Mouse (Mus musculus) spleen, postnatal 36 days (tissue): Measurements from ENCODE around the gene Tox4.
"Not testable (repeated sequence)": the region's sequence is repeated elsewhere in the genome, so short reads cannot be mapped to it uniquely, and the experiment has no call there.

Experiments
- DNase-seq, 2 experiments: peaks; one replicate each; pipeline ENCODE4 v3.0.0; 2022; ENCODE audit warnings: low spot score in 2 of 2, mixed read lengths in 1 of 2

The Tox4 gene

DNA sequence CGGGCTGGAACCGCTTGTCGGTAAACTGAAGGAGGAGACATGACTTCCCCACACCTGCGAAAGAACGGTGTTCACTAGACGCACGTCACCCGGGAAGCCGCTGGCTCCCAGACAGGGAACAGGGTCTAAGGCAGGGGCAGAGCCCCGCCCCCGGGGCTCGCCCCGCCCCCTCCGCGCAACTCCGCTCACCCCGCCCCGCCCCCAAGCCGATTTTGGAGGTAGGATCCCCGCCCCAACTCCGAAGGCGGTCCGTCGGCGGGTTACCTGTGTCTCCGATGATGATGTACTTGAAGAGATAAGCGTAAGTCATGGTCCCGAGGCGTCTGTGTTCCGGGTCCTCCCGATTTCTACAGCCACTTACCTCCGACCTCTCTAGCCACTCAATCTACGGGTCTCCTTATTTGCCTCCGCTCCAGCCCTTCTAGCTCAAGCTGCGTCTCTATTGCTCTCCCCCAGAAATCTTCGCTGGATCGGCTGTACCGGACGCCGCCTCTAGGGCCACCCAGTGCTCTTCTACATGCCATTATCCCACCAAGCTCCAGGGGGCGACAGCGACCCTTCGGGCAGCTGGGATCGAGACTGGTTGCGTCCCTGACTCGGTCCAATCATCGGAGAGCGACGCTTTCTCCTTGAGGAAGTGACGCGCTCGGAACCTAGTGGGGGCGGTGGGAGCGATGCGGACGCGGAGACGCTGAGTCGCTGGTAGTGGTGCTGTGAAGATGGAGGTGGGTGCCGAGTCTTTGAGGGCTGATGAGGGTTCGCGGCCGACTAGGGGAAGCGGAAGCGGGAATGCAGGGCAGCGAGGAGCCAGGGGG, at the start of gene Tox4, which contains the start of gene Rab2b:
Gene Tox4 (plus strand): TSS at position 215 of the 815 bp plus-strand sequence.
Gene Rab2b (minus strand): TSS at position 614 of the 815 bp plus-strand sequence.
- peak; percentile 98 for DNase-seq

DNA sequence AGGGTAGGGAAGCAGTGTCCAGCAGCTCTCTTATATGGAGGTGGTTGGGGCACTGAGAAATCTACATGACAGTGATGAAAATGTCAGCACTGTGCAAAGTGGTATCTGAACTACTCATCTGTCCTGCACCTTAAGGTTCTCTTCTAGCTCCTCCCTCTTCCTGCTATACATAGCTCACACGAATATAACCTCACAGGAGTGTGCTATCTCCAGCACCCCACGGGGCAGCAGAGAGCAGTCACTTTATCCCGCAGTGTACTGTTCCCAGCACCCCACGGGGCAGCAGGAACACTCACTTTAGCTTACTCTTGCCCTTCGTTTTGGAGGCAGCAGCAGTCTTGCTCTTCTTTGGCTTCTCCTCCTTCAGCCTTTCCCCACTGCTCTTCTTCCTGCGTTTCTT, 46.7 kb upstream of the Tox4 start:
- DNase-seq, result no peak

DNA sequence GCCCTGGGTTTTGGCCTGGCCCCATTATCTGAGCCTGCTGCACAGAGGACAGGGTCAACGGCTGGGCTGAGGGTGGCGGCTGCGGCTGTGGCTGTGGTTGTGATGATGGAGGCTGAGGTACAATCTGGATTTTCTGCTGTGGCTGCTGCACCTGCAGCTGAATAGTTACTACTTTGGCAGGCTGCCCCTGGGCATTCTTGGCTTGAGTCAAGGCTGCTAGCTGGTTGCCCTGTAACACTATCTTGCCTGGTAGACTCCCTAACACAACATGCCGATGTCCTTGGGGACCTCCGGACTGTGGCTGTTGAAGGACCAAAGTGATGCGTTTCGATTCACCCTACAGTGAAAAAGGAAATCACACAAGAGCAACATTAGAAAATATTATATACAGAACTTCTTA, 43.8 kb upstream of the Tox4 start:
- DNase-seq, result no peak

DNA sequence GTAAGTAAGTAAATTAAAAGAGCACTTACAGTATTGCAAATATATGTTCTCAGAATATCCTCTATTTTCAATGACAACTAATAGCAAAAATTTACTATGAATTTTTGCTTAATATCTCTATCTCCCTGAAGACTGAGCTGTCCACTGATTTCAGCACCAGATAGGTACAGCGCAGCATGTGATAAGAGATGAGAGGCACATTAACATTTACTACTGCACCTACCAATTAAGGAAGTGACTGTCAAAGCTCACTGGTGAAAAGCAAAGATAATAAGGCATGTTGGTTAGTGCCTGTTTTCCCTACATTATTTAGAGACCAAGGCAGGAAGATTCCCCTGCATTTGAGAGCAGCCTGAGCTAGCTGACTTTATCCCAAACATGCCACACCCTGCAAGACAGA, 42.7 kb upstream of the Tox4 start:
- DNase-seq, result no peak

GRCm38 (mm10) chr14:52244041-52244689, 34.8 kb upstream of the Tox4 start:
- peak; percentile 99 to 100 for DNase-seq

GRCm38 (mm10) chr14:52244690-52245042, 34.3 kb upstream of the Tox4 start:
- DNase-seq, result no peak

DNA sequence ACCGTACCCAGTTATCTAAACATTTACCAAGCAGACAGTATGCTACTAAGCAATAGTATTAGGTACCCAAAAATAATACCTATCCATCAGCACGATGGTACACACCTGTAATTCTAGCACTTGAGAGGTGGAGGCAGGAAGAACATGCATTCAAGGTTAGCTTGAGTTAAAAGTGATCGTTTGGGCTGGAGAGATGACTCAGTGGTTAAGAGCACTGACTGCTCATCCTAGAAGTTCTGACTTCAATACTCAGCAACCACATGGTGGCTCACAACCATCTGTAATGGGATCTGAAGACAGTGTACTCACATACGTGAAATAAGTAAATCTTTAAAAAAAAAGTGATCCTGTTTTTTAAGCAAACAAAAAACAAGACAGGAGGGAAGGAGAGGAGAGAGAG, 32.8 kb upstream of the Tox4 start:
- no peak for DNase-seq

DNA sequence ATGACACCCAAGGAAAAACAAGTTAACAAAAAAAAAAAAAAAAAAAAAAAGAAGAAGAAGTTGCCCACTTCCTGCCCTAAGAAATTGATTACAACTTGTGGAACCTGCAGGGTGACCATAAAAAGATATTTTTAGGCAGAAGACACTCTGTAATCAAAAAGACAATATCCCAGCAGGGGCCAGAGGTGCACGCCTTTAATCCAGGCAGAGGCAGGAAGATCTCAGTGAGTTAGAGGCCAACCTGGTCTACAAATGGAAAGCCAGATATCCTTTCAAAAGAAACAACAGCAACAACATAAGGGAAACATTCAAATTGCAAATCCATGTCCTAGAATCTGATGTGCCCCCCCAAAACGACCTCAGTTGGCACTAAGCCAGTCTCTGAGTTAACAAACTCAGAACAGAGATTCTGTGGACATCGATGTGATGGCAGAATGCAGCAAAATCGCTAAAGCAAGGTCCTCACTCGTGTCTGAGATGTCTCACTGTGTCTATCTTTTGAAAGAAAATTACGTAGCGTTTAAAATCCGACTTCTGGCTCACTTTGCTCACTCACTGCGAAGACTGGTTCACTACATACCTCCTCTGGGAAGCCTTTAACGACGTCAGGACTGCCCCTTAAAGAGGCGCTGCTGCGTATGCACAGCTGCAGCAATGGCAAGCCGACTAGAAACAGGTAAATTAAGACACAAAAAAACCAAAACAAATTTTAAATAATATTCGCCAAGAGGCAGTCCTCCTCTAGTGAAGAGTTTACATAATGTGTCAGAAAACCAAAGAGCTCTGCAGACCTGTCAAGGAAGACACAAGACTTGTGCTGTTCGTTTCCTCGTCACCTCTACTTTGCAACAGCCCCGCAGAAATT, 22.4 kb upstream of the Tox4 start:
- DNase-seq, result peak; percentile 3 to 13

DNA sequence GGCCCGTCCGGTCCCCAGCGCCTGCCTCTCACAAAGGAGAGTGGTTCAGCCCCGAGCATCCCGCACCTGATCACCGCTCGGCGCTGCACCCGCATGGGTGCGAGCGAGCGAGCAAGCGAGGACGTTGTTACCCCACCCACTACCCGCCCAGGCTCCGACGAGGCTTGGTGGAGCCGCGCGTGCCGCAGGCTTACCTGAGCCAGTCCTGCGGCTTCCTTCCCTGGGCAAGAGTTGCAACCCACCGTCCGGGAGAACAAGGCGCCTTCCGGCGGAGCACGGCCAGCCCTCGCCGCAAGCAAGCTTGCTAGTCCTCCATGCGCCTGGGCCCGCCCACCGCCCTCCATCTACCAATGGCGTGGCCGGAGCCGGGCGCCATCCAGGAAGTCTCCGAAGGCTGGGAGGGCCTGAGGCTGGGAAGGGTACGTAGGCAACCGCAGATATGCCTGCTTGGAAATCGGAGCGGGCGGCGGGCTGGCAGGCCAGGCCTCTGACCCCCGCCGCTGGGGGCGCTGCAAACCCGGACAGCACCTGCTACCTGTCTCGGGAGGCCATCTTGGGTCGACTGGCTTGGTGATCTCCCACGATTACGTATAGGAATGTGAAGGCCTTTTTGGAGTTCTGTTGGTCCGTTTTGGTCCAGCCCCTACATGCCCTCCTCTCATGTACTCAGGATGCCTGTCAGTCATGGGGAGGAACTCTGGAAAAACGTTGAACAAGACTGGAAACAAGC, 21.3 kb upstream of the Tox4 start, which contains the start of gene Chd8:
Gene Chd8 (minus strand): TSS at position 297 of the 730 bp plus-strand sequence.
- DNase-seq, result peak; percentile 99

DNA sequence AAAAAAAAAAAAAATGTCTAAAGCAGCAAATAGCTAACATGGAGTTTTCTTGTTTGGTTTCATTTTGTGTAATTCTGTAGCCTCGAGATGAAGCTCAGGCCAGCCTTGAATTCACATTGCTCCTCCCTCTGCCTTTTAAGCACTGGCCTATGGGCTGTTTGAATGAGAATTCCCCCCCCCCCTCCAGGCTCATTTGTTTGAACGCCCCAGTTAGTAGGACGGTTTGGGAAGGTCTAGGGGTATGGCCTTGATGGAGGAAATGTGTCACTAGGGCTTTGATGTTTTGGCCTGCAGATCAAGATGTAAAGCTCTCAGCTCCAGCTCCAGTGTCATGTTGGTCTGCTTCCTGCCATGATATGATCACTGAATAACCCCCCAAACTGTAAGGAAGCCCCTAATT, 6.2 kb upstream of the Tox4 start:
- no peak for DNase-seq

DNA sequence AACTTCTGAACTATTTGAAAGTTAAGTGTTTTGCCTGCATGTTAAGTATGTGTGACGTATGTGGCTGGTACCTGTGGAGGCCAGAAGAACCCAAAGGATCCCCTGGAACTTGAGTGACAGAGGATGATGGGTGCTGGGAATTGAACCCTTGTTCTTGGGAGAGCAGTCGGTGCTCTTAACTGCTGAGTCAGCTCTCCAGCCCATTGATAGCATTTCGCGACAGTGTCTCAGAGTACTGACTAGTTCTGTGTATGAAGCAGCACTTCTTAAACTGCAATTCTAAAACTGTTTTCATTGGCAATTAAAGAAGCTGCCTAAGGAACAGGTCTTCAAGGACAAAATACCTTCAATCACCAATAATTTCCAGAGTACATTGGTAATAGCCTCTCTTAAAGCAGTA, 1.7 kb upstream of the Tox4 start:
- DNase-seq, result no peak

GRCm38 (mm10) chr14:52279747-52280120, 788 bp downstream of the Tox4 start:
- DNase-seq, result no peak

GRCm38 (mm10) chr14:52283629-52284028, 4.7 kb downstream of the Tox4 start:
- no peak for DNase-seq

GRCm38 (mm10) chr14:52284191-52284590, 5.2 kb downstream of the Tox4 start:
- no peak for DNase-seq

DNA sequence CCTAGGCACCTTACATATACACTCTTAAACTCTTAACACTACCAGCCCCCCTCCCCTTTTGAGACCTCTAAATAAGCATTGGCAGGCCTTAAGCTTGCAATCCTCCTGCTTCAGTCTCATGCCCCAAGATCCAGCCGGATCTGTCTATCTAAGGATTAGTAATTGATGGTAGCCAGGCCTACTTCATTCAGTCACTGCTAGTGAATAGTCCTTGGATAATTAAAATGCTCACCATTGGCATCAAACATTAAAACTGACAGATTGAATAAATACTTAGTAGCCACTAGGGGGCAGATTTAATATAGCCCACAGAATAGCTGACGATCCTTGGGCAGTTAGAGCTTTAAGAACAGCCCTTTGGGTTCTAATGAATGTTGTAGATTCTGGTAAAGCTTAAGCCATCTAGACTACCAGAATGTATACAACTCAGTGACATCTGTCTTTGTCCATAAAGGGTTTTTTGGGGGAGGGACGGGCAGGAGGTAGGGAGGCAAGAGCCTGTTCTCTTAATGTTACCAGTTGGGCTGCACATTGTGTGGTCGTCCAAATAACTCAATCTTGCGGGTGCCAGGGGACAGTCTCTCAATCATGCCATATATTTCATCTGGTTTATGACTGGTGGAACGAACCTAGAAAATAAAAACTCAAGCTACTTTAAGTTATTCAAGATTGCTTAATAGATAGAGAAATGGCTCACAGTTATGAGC, 16.8 kb downstream of the Tox4 start:
- DNase-seq, result no peak

DNA sequence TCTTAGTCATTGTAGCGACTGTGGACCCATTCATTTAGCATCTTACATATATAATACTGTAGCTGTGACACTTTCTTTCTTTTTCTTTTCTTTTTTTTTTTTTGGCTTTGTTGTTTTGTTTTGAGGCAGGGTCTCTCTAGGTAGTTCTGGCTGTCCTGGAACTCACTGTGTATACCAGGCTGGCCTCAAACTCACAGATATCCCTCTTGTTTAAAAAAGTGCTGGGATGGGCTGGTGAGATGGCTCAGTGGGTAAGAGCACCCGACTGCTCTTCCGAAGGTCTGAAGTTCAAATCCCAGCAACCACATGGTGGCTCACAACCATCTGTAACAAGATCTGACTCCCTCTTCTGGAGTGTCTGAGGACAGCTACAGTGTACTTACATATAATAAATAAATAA, 24.6 kb downstream of the Tox4 start:
- not testable (repeated sequence) for DNase-seq

DNA sequence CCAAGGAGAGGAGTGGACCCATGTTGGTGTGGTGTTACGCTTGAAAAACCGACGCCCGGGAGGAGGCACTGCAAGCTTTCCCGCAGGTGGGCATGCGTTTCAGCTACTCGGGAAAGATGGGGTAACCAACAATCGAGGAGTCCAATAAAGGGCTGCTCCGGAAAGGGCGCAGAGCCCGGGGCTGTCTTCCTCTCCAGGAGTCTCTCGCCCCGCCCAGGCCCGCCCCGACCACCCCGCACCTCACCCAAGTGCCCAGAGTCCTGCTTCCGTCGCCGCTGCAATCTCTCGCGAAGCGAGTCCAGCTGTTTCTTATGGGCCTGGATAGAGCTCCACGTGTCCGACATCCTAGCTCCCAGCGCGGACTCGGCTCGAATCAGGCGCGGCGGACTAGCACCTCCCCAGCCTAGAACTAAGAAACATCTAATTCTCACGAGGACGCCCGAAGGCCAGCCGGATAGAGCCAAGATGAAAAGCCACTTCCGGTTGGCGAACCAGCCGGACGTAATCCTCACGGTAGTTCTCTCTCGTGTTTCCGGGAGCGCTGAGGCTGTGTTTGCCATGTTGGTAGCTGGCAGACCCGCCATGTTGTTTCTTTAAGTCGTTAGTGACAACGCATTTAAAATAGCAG, 25.8 kb downstream of the Tox4 start, which contains the start of gene Mettl3:
Gene Mettl3 (minus strand): TSS at position 485 of the 628 bp plus-strand sequence.
- peak; percentile 88 to 90 for DNase-seq

DNA sequence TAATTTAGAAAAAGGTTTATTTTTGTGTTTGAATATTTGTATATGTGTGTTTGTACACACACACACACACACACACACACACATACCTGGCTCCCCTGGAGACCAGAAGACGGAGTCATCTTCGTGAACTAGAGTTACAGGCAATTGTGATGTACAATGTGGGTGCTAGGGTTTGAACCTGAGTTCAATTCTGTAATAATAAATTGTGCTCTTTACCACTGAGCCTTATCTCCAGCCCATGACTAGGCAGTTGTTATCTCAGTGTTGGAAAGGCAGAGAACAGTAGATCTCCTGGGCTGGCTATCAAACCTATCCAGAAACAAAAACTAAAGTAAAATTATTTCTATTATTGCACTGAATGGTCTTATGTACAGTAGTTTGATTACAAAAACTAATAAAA, 27.2 kb downstream of the Tox4 start:
- DNase-seq, result no peak

- DNase-seq, result not testable (repeated sequence)
Observed at GRCm38 (mm10) chr14:52310343-52310742, 31.4 kb downstream of the Tox4 start.

DNA sequence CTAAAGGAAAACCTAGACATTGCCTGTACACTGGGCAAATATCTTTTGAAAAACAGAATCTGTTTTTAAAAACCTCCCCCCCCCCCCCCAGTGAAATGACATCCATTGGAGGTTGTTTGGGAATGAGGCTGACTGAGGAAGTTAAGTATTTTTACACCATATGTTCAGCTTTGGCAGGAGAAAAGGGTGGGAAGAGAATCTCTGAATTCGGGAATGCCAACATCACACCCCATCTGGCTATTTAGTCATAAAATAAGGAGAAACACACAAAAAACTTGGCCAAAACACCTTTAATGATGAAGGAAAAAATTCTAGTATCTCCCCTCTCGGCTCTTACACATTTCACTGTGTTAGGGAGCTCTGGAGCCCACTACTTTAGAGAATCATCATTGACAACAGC, 32.0 kb downstream of the Tox4 start:
- no peak for DNase-seq
